Mouse (Mus musculus): Measurements from ENCODE around the gene Scrn2. TPM values are rescaled to one million over a fixed set of nuclear protein-coding genes. Genes with fewer than 3 reads are reported as not detected.

Scrn2 gene
- polyA plus RNA-seq, 1 experiment from 2014 or later: 13.9 TPM

GRCm38 (mm10) chr11:96991501-96991900 lies 38.2 kb upstream of the Scrn2 start:
- Histone ChIP-seq H3K27me3 (ENCODE audit: control insufficient read depth, insufficient read depth, low read length) (peaks cover 51% of the 10 kb centered on the region), H3K4me2 (no peak overlapping the region)
- ATAC-seq (replicated peaks; ENCODE audit: insufficient number of reproducible peaks, low FRiP score, low TSS enrichment): no peak

DNA sequence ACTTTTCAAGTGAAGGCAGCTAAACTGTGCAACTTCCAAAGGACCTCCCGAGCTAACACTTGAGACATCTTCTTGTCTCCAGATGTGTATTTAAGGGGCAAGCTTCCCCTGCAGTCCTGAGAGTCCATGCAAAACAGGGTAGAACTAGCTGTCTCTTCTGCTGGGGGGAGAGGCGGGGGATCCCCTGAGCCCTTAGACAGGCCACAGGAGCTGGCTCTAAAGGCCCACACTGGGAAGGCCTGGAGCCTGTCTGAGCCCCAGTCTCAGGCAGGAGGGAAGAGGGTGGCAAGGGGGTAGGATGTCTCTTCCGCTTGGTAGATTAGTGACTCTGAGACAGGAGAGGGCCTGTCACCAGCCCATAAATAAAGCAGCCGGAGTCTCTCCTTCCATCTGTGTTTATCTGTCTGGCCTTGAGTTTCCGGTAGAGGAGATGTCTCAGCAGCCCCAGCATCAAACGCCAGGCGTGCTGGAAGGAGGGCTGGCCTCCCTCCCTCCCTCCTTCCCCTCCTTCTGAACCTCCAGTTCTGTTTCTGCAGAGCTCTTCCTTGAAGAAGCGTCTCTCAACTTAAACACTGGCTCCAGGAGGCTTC lies 36.9 kb upstream of the Scrn2 start:
- whole genome bisulfite sequencing (ENCODE audit: insufficient replicate concordance): 22% methylated on average over 8 of the region's 8 CpGs
- H3K4me2 ChIP-seq: no peak overlapping the region
- ATAC-seq (replicated peaks; ENCODE audit: insufficient number of reproducible peaks, low FRiP score, low TSS enrichment): no peak
- no peak overlapping the region for H3K9ac ChIP-seq (ENCODE audit: low read depth, low read length)
- H3K9me3 ChIP-seq (replicated peaks; ENCODE audit: control insufficient read depth, low read length): no peaks in the 10 kb centered on the region
- peaks cover 19% of the 10 kb centered on the region for H3K4me1 ChIP-seq (ENCODE audit: control insufficient read depth, insufficient read depth, low read length)
- H3K27me3 ChIP-seq (ENCODE audit: control insufficient read depth, insufficient read depth, low read length): peaks cover 52% of the 10 kb centered on the region
- H3K27ac ChIP-seq (ENCODE audit: low read depth, low read length): no peak overlapping the region
- no peaks in the 10 kb centered on the region for H3K36me3 ChIP-seq (ENCODE audit: control insufficient read depth, insufficient read depth, low read length)
- no peak overlapping the region for H3K4me3 ChIP-seq (ENCODE audit: low read depth, low read length)

More at GRCm38 (mm10) chr11:96991501-96991900, 38.2 kb upstream of the Scrn2 start:
- Histone ChIP-seq H3K9ac (ENCODE audit: low read depth, low read length) (no peak overlapping the region), H3K36me3 (ENCODE audit: control insufficient read depth, insufficient read depth, low read length) (no peaks in the 10 kb centered on the region), H3K27ac (ENCODE audit: low read depth, low read length) (no peak overlapping the region), H3K4me3 (ENCODE audit: low read depth, low read length) (no peak overlapping the region), H3K4me1 (ENCODE audit: control insufficient read depth, insufficient read depth, low read length) (peaks cover 18% of the 10 kb centered on the region), H3K9me3 (replicated peaks; ENCODE audit: control insufficient read depth, low read length) (no peaks in the 10 kb centered on the region)
- 61% methylated on average over 5 of the region's 5 CpGs for WGBS (ENCODE audit: insufficient replicate concordance)

DNA sequence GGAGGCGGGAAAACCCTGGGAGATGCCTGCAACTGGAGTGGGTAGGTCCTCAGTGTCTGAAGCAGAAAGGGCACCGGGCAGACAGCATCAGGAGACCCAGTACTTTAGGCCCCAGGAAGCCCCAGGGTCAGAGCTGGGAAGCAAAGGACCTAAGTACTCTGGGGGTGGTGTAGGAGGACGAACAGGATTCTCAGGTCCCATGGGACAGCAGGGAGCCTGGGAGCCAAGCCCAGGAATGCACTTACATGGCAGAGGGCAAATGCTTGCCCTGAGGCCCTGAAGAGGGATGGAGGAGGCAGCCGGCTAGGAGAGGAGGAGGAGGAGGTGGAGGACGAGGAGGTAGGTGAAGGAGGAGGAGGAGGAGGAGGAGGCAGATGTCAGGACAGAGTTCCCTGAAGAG lies 34.7 kb upstream of the Scrn2 start:
- WGBS (ENCODE audit: insufficient replicate concordance): 29% methylated on average over 5 of the region's 5 CpGs
- H3K27ac ChIP-seq (ENCODE audit: low read depth, low read length): no peak overlapping the region

GRCm38 (mm10) chr11:96995836-96996772 lies 33.6 kb upstream of the Scrn2 start:
- H3K9ac ChIP-seq (ENCODE audit: low read depth, low read length): no peak overlapping the region
- 64% methylated on average over 15 of the region's 15 CpGs for WGBS (ENCODE audit: insufficient replicate concordance)
- H3K27ac ChIP-seq (ENCODE audit: low read depth, low read length): no peak overlapping the region
- no peak overlapping the region for H3K4me2 ChIP-seq
- 0 out of 2 replicates have a peak, but pooled peaks cover 13% of the 10 kb centered on the region for H3K4me1 ChIP-seq (ENCODE audit: control insufficient read depth, insufficient read depth, low read length)
- peaks cover 56% of the 10 kb centered on the region for H3K27me3 ChIP-seq (ENCODE audit: control insufficient read depth, insufficient read depth, low read length)
- no peak overlapping the region for H3K4me3 ChIP-seq (ENCODE audit: low read depth, low read length)
- no peaks in the 10 kb centered on the region for H3K36me3 ChIP-seq (ENCODE audit: control insufficient read depth, insufficient read depth, low read length)
- ATAC-seq (replicated peaks; ENCODE audit: insufficient number of reproducible peaks, low FRiP score, low TSS enrichment): no peak
- H3K9me3 ChIP-seq (replicated peaks; ENCODE audit: control insufficient read depth, low read length): no peaks in the 10 kb centered on the region

More for the DNA sequence above, 34.7 kb upstream of the Scrn2 start:
- Histone ChIP-seq H3K4me2 (no peak overlapping the region), H3K9me3 (replicated peaks; ENCODE audit: control insufficient read depth, low read length) (no peaks in the 10 kb centered on the region), H3K36me3 (ENCODE audit: control insufficient read depth, insufficient read depth, low read length) (no peaks in the 10 kb centered on the region), H3K4me3 (ENCODE audit: low read depth, low read length) (no peak overlapping the region), H3K9ac (ENCODE audit: low read depth, low read length) (no peak overlapping the region), H3K4me1 (ENCODE audit: control insufficient read depth, insufficient read depth, low read length) (0 out of 2 replicates have a peak, but pooled peaks cover 13% of the 10 kb centered on the region), H3K27me3 (ENCODE audit: control insufficient read depth, insufficient read depth, low read length) (peaks cover 56% of the 10 kb centered on the region)
- no peak for ATAC-seq (replicated peaks; ENCODE audit: insufficient number of reproducible peaks, low FRiP score, low TSS enrichment)

GRCm38 (mm10) chr11:96996773-96997379 lies 32.9 kb upstream of the Scrn2 start:
- ATAC-seq (replicated peaks; ENCODE audit: insufficient number of reproducible peaks, low FRiP score, low TSS enrichment): no peak

DNA sequence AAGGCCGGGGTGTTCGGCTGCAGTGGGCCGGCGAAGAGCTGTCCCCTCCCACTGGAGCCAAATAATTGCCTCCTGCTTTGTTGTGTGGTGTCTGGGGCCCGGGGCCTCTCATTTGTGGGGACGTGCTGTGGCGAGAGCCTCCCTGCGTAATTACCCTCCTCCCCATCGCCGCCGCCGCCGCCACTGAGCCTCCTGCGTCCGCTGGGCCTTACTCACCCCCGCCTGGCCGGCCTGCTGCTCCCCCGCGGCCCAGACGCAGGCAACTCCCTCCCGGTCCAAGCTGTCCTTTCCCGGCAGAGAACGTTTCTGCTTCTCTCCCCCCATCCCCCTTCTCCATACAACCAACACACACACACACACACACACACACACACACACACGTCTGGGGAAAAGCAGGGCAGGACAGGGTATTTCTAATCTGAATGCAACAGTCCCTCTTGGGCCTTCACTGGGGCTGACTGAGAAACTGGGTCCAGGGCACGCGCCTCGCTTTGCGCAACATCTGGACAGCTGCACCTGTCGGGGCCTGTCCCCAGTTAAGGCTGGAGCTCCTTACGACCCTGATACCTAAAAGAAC lies 32.3 kb upstream of the Scrn2 start:
- no peak for ATAC-seq (replicated peaks; ENCODE audit: insufficient number of reproducible peaks, low FRiP score, low TSS enrichment)
- WGBS (ENCODE audit: insufficient replicate concordance): 4% methylated on average over 30 of the region's 30 CpGs

More at GRCm38 (mm10) chr11:96996773-96997379, 32.9 kb upstream of the Scrn2 start:
- H3K27me3 ChIP-seq (ENCODE audit: control insufficient read depth, insufficient read depth, low read length): peaks cover 64% of the 10 kb centered on the region
- WGBS (ENCODE audit: insufficient replicate concordance): 11% methylated on average over 17 of the region's 17 CpGs
- H3K27ac ChIP-seq (ENCODE audit: low read depth, low read length): no peak overlapping the region
- H3K4me1 ChIP-seq (ENCODE audit: control insufficient read depth, insufficient read depth, low read length): 0 out of 2 replicates have a peak, but pooled peaks cover 13% of the 10 kb centered on the region
- H3K9me3 ChIP-seq (replicated peaks; ENCODE audit: control insufficient read depth, low read length): no peaks in the 10 kb centered on the region
- H3K4me3 ChIP-seq (ENCODE audit: low read depth, low read length): peak overlapping the region; percentile 36
- H3K36me3 ChIP-seq (ENCODE audit: control insufficient read depth, insufficient read depth, low read length): no peaks in the 10 kb centered on the region
- peak overlapping the region; percentile 64 for H3K4me2 ChIP-seq
- peak overlapping the region; percentile 40 for H3K9ac ChIP-seq (ENCODE audit: low read depth, low read length)

DNA sequence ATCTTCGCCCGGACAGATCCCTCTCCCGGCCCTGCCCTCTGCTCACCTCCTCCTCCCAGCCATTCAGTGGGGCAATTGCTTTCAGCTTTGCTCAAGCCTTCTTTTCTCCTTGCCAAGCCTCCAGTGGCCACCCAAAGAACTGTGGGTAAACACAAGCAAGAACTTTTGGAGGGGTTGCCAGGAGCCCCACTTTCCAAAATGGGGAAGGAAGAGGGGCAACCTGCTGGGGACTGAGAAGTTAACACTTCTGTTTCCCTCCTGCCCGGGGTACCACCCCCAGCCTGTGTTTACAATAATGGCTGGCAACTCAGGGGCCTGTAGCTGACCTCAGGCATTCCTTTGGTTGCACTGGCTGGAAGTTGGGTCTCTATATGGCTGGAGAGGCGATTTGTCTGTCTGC lies 26.6 kb upstream of the Scrn2 start:
- WGBS (ENCODE audit: insufficient replicate concordance): 36% methylated on average over 5 of the region's 5 CpGs
- Histone ChIP-seq H3K4me1 (ENCODE audit: control insufficient read depth, insufficient read depth, low read length) (no peaks in the 10 kb centered on the region), H3K9me3 (replicated peaks; ENCODE audit: control insufficient read depth, low read length) (no peaks in the 10 kb centered on the region), H3K27me3 (ENCODE audit: control insufficient read depth, insufficient read depth, low read length) (peaks cover 42% of the 10 kb centered on the region), H3K9ac (ENCODE audit: low read depth, low read length) (no peak overlapping the region), H3K36me3 (ENCODE audit: control insufficient read depth, insufficient read depth, low read length) (no peaks in the 10 kb centered on the region), H3K4me3 (ENCODE audit: low read depth, low read length) (no peak overlapping the region), H3K27ac (ENCODE audit: low read depth, low read length) (no peak overlapping the region), H3K4me2 (no peak overlapping the region)
- ATAC-seq (replicated peaks; ENCODE audit: insufficient number of reproducible peaks, low FRiP score, low TSS enrichment): no peak

More for the DNA sequence above, 32.3 kb upstream of the Scrn2 start:
- H3K4me1 ChIP-seq (ENCODE audit: control insufficient read depth, insufficient read depth, low read length): 0 out of 2 replicates have a peak, but pooled peaks cover 9% of the 10 kb centered on the region
- H3K9ac ChIP-seq (ENCODE audit: low read depth, low read length): peak overlapping the region; percentile 40
- no peak overlapping the region for H3K27ac ChIP-seq (ENCODE audit: low read depth, low read length)
- peak overlapping the region; percentile 36 for H3K4me3 ChIP-seq (ENCODE audit: low read depth, low read length)
- H3K9me3 ChIP-seq (replicated peaks; ENCODE audit: control insufficient read depth, low read length): no peaks in the 10 kb centered on the region
- H3K4me2 ChIP-seq: peak overlapping the region; percentile 64
- H3K27me3 ChIP-seq (ENCODE audit: control insufficient read depth, insufficient read depth, low read length): peaks cover 66% of the 10 kb centered on the region
- H3K36me3 ChIP-seq (ENCODE audit: control insufficient read depth, insufficient read depth, low read length): no peaks in the 10 kb centered on the region

DNA sequence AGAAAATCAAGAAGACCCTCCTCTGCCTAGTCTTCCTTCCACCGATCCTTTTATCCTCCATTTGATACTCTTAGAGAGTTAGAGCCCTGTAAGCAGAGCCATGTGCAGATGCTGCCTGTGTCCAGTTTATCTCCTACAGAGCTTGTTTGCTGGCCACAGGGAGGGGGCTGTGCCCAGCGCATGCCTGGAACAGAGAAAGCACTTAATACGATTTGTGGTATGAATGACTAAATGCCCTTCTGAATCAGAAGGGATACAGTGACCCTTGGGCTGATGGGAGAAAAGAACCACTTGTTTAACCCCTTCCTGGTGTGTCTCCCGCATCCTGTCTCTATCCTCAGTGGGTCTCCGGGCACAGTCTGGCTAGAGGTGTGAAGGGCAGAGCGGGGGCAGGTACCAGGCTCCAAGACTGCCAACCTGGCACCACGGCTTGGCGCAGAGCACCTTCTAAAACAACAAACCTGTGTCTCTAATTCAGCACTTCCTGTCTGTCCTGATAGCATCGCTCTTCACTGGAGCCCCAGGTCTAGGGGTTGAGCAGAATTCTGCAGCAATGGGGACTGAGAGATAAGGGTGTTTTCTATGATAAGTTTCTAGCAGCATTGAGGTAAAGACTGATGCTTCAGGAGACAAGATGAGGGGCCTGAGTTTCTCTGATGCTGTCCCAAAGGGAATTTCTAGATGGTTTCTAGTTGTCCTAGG lies 22.5 kb upstream of the Scrn2 start:
- ATAC-seq (replicated peaks; ENCODE audit: insufficient number of reproducible peaks, low FRiP score, low TSS enrichment): no peak
- Histone ChIP-seq H3K36me3 (ENCODE audit: control insufficient read depth, insufficient read depth, low read length) (no peaks in the 10 kb centered on the region), H3K4me3 (ENCODE audit: low read depth, low read length) (no peak overlapping the region), H3K27me3 (ENCODE audit: control insufficient read depth, insufficient read depth, low read length) (peaks cover 55% of the 10 kb centered on the region), H3K9me3 (replicated peaks; ENCODE audit: control insufficient read depth, low read length) (no peaks in the 10 kb centered on the region), H3K4me1 (ENCODE audit: control insufficient read depth, insufficient read depth, low read length) (no peaks in the 10 kb centered on the region), H3K27ac (ENCODE audit: low read depth, low read length) (no peak overlapping the region), H3K4me2 (no peak overlapping the region), H3K9ac (ENCODE audit: low read depth, low read length) (no peak overlapping the region)
- 50% methylated on average over 9 of the region's 9 CpGs for WGBS (ENCODE audit: insufficient replicate concordance)
